Mouse (Mus musculus): ENCODE results near the gene Cavin4.

DNA sequence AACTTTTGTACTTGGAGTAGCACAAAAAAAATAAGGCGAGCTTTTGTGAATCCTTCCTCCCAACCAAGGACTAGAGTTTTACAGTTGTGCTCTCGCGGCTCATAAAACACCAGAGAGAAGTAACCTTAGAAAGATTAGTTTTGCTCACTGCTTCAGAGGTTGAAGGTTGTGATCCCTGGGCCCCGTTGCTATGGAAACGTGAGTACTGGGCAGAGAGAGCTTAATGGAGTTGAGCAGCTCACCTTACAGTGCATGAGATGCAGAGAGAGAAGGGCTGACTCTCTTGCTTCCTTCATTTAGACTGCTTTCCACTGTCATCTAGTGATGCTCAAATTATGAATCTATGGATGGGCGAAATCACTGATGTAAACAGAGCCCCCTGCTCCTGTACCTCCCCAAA is 29.8 kb upstream of the Cavin4 start:
- no peak for TF ChIP-seq POLR2A (IDR thresholded peaks at IDR 0.05; ENCODE audit: borderline replicate concordance, insufficient read depth, low read length)
- TF ChIP-seq CTCF (IDR thresholded peaks at IDR 0.05; ENCODE audit: borderline replicate concordance, insufficient read depth, low read depth, low read length), result no peak
